Mouse (Mus musculus): ENCODE data around the gene Celf2.
A peak's percentile ranks its signal among the peaks of the same experiment; 100 is the strongest.

The Celf2 gene

DNA sequence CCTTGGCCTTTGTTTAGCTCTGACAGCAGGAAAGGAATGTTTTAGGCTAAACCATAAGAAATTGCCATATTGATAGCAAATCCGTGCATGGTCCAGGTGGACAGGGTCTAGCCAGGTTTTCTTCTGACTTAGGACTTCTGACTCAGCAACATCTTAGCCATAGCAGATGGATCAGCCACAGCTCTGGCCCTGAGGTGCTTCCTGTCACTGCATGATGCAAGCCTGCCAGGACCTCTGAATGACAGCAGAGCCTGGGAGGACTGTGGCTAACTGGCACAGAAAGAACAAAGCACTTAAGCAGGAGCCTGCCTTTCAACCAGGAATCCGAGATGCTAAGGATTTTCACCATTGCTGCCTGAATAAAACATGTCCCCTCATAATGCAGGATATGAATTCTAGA is 507.4 kb downstream of the Celf2 start:
- DNase-seq: no peak

DNA sequence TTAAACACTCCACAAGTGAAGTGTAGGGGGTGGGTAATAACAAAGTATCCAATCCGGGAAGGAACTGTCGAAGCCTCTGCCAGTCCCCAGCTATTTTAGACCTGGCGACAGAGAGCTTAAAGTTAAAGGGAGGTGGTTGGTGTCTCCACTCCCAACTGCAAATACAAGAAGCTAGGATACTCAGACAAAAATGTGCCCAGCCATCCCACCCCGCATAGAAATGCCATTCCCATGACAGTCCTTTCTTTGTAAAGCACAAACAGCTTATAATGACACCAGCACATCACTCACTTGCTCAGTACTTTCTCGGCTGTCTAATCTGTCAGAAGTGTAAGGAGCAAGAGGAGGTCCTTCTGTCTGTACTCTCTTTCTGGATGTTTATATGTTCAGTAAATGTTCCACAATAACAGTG is 518.3 kb downstream of the Celf2 start:
- DNase-seq: no peak

DNA sequence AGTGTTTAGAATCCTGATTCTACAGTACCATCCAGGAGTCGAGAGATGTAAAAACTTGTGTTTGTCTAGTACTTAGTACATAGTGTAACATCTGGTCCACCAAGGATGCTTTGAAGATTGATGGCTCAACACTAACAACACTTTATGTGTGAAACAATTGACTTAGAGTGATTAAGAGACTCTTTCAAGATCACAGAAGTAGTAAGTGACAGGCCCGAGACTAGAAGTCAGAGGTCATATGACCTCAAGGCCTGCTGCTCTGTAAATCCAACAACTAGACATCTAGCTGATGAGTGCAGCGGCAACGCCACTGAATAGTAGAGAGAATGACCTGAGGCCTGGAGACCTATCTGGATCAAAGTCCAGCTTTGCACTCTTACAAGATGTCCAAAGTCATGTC is 523.7 kb downstream of the Celf2 start:
- DNase-seq: no peak

DNA sequence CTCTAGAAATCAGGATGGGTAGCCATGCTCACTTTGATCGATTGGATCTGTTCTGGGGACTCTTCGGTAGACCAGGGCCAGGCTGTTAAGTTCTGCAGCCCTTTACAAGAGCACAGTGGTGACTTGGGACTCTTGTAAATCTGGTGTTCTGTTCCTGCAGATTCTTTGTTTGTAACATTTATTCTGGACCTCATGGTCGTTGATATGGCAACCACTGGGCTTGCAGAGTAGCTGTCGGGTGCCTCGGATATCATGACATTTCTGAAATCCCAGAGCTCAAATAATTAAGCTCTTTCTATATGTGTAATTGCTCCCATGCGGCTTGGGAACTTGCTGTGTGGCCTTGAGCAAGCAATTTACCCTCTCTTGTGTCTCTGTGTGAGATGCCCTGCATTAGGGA is 525.5 kb downstream of the Celf2 start:
- no peak for DNase-seq

DNA sequence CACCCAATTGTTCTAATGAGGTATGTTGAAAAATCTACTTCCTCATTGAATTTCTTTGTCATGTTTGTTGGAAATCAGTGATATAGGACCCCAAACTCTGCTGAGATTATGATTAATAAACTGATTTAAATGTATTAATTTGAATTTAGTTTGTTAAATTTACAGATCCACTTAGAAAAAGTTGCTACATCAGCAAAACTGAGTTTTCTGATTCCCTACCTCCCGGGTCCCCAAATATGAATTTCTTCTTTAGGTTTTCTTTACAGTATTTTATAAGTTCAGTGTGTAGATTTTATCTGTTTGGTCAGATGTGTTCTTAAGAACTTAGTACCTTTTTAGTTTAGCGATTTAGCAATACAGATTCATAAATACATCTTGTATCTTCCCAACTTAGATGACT is 533.1 kb downstream of the Celf2 start:
- DNase-seq: no peak

DNA sequence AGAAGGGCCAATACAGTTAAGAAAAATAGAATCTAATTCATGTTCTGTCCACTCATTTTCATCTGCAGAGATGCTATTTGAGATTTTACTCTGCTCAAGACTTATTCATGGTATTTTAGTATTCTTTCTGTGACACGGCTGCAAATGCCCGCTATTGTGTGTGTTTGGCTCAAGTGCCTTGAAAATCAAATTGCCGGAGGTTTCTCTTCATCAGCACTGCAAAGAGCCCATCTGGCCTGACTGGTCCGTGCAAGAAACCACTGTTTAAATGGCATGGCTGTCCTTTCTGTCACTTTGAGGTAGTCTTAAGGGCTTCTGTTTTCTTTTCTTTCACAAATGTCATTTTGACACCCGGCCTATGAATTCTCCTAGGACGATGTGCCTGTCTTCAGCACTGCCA is 540.1 kb downstream of the Celf2 start:
- DNase-seq: no peak

DNA sequence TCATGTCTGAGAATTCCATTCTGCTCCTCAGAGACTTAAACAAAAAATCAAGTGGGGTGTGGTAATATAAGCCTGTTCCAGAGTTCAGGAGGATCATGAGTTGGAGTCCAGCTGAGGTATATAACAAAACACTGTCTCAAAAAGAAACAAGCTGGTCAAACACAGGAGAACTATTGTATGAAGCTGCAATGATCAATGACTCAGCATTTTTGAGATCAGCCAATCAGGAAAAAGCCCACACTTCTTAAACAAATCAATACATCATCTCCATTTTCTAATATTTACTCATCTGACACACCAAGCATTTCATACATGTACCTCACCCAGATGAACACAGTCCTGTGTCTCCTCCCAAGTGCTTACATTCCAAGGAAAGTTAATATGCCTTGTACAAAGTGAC is 544.1 kb downstream of the Celf2 start:
- DNase-seq: no peak

DNA sequence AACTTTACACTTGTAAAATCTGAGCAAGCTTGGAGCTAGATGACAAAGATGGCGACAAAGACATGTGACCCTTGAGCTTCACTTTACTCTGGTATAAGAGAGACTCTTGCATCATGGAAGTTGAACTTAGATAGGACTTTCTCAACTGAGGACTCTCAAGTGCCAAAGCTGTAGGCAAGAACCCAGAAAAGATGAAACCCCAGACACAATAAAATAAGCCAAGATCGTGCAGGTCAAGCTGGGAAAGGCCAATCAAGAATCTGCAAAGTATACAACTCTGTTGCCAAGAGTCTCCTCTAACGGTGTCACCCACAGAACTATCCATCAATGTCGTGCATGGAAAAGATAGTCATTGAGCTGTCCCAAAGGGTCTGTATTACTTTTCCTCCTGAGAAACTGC is 558.7 kb downstream of the Celf2 start:
- DNase-seq: no peak

DNA sequence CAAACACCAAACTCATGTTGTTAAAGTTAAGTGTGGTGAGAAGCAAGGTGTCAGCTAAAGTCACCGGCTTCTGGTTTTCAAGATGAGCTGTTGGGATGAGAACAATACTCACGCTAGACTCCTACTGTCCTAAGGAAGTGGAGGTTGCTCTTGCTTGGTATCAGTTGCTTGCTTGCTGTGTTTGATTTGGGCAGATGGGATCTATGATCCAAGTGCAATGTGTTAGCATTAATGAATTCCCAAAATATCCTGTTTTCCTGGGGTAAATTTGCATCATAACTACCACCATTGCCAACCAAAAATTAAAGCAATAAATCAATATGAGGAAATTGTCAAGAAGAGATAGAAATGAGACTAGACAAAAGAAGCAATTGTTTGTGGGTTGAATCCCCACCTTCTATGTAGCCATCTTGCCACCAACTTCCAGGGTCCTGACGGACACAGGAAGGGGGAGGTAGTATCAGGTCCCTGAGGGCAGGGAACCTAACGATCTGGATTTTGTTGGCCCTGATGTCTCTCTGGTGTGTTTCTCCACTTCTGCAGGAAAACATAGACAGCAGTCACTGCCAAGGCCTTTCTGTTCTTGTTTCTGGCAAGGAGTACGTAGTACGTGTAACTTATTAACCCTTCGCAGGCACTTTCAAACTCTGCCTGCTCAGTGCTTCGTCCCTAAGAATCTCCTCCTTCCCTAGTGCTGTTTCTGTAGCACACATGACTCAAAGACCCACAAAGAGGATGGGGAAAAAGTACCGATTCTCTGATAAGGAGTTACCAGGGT is 563.5 kb downstream of the Celf2 start:
- DNase-seq: peak; percentile 53

DNA sequence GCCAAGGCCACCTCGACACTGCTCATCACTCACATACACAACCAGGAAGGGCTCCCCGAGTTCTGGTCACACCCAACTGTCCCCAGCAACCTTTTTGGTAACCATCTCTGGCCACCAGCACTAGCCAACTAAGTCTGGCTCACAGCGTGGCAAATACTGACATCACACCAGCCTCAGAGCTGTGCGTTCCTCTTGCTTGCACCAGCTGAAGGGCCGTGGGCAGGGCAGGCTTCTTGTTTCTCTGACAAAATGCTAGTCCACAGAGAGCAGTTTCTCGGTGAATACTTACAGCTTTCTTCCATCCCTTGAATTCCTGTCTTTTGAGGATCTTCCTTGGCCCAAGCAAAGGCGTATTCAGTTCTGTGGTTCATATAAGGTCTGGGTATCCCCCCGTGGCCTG is 565.7 kb downstream of the Celf2 start:
- DNase-seq: no peak

DNA sequence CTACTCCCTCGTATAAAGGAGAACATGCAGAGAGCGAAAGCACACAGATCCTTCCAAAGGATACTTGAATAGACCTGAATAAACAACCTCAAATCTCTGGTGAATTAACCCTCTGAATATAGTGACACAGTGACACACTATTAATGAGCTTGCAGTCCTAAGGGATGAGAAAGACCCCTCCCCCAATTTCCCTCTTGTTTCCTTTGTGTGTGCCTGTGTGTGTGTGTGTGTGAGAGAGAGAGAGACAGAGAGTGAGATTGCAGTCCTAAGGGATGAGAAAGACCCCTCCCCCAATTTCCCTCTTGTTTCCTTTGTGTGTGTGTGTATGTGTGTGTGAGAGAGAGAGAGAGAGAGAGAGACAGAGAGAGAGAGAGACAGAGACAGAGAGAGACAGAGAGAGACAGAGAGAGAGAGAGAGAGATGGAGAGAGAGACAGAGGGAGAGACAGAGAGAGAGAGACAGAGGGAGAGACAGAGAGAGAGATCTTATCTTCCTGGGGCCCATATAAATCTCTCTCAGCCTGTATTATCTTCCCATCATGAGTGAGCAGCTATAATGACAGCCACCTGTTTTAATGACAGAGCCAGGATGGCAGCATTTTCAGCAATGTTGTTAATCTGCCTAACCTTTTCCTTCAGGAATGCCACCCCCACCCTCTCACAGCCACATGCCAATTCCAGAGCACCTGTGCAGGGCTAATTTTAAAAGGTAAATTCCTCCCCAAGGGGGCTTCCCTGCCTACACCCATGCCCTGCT is 566.5 kb downstream of the Celf2 start:
- DNase-seq: no peak

DNA sequence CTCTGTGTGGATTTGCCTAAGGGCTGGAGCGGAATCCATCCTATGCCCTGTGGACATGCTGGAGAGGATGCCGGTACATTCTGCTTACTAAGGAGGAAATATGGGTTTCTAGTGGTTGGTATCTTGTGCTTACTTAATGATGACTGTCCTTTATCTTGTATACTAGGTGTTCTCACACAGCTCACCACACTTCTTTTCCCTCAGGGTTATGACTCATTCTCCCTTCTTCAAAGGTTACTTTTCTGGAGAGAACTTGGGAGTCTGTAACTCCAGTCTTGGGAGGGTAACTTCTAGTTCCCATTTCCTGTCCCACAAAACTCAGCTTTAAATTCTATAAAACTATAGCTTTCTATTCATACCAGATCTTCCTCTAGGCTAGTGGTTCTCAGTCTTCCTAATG is 570.2 kb downstream of the Celf2 start:
- DNase-seq: no peak

DNA sequence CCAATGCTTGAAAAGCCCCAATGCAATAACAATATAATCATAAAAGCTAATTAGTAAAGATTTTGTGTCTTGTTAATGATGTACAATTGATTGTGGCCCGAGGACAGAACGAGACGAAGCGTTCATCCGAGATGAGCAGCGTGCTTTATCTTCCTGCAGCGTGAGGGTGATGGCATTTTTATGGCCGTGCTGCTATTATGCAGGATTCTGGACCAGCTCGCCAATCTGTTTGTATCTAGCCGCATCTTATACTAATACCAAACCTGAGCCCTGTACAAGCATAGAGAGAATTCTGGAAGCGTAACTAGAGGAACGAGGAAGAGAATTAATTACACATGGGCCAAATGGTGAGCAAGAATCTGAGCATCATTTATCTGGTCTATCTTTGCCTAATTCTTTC is 576.2 kb downstream of the Celf2 start:
- no peak for DNase-seq

DNA sequence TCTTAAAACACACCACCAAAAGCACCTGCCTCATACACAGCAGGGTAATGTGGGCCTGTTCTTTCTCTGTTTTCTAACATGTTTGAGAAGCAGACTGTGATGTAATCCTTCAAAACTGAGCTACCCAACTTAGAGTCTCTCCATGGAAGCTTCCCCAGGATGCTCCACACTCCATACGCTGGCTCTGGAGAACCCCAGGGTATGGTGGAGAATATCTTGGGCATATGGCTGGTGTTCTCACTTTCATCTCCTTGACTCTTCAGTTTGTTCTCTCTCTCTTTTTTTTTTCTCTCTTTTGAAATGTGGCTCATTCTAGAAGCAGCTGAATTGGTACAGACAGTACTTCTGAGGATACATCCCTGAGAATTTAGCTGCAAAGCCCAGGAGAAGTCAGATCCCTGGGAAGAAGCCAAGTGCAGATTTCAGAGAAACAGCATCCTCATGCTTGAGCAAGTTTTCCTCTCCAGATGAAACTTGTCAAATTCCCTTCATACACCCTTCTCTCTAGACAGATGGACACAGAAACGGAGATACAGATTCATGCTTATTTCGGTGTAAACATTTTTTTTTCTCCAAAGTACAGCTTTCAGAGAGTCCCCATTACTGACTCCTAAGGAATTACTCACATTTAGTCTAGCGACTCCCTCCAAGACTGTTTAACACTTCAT is 581.5 kb downstream of the Celf2 start:
- DNase-seq: peak; percentile 56

DNA sequence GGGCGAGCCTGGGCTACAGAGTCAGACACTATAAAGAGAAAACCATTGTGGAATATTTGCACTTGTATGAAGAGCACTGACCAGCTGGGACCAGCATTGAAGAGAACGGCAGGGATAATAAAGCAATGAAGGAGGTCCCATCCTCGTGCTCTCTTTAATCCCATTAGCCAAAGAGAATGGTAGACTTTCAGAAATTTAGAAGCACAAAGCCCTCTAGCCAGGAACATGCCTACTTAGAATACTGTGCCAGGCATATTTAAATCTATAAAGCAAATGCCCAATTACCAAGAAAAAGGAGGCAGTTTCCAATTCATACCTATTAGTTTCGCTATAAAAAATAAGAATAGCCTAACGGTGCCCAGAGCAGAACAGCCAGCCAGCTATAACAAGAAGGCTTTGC is 583.9 kb downstream of the Celf2 start:
- DNase-seq: no peak

DNA sequence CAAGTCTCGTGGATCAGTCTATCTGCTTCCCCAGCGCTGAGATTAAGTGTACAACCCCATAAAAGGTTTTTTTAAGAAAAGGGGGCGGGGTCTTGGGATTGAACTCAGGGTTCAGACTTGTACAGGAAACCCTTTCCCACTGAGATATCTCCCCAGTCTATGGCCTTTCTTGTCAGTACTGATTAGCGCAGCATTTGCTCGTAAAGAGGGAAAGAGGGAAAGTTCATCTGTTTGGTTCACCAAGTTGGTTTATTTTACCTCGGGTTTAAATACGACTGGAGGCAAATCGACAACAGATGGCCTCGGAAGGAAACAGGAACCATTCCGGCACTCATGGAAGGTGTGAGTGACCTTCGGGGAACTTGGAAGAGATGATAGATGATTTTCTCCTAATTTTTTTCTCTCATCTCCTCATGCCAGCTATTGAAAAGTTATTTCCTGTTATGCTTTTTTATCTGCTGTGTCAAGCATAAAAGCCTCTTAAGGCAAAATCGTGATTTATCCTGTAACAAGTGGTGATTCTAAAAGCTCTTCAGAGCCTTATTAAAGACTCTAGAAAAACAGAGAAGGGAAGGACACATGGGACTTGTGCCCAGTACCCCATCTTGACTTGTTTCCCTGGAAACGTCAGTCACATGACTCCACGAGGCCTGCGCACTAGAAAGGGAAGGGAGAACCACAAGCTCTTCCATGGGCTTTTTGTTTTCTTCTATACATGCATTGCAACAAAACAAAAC is 585.5 kb downstream of the Celf2 start:
- DNase-seq: no peak

DNA sequence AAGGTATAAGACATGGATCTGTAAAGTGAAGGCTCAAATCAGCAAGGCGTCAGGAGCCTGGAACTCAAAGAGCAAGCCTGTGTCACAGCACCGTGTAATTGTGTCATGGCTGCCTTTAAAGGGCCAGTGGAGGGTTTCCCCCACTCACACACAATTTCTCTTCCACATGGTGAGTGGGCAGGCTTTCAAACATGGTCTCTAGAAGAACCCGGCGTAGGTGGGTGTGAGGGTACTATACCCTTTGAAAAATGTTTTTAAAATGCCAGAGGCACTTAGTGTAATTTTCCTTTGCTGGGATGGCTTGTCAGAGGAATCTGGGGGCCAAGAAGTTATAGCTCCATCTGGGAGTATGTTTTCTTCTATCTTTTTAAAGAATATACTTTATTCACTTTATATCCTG is 594.0 kb downstream of the Celf2 start:
- no peak for DNase-seq

DNA sequence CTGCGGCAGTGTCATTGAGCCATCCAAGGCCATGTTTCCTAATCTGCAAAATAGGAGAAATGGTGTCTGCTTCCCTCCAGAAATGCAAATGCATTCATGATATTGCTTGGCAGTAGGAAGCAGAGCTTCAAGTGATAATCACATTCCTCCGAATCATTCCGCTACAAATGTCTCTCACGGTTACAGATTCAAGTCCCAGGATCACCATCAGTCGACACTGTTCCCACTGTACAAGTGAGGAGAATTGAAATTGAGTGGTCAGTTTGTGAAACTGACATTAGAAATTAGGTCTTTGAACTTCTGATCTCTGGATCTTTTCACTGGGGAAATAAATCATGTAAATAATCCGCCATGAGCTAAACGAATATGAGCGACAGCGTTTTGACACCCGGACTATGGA is 596.0 kb downstream of the Celf2 start:
- DNase-seq: no peak

DNA sequence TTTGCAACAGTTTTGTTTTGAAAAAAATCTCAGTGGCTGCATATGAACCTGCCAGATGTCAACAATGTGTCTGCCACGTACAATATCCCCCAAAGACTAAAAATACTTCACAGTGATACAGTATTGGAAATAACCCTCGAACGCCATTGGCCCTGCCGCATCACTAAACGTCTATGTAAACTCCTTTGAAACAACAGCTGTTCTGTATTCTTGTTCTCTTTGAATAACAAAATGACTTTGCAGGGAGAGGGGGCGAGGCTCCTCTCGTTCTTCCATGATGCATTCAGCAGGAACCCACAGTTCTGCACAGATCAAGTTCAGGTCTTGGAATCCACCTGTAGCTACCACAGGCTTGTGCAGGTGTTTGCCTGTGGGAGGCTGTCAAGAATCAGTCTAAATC is 597.4 kb downstream of the Celf2 start:
- peak; percentile 86 for DNase-seq

DNA sequence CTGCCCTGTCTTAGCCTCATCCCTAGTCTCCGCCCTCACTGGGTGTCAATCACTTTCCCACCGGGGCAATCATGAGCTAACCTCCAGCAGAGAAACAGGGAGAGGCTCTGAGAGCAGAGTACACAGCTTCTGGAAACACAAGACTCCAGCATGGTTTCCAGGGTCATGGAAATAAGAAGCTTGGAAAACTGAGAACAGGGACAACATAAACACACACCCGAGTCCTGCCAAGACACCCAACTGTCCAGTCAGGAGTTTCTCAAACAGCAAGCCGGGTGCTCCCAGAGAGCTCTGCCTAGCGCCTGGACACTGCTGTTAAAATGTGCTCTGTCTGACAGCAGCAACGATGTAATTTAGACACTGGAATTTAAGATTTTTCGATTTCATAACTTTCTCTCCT is 599.4 kb downstream of the Celf2 start:
- no peak for DNase-seq

DNA sequence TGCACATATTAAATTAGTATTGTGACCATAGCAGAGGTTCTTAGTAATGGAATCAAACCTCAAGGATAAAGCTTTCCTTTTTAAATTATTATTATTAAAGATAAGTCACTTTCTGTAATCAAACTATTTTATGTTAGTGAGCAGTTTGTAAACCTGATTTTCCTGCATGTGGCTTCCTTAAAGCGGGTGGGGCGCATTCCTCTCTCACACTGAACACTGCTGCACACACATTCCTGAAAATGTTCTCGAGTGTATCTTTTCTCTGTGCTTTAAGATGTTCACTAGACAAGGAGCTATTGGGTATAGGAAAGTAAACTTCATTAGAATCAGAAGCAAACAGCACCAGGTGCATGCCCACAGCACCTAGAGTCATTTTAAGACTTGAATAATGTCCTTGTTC is 605.0 kb downstream of the Celf2 start:
- no peak for DNase-seq

DNA sequence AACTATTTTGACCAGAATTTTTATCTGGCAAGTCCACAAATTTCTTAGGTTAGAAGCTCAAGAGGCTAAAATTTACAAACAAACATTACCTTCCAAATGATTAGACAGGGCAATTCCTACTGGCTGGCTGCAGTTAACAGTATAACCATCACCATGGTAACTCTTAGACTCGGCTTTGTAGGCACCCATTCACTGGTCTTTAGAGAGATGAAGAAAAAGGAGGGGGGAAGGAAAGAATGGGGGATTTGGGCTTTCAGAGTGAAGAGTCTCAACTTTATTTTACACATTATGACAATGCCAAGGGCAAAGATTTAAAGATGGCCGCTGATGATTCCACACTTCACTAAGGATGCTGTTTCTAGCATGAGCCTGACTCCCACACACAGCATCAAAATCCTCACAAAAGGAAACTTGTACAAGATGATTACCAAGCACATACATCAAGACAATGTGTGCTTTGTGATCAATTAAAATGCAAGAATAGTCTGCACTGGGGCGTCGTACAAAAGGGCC is 606.1 kb downstream of the Celf2 start:
- DNase-seq: no peak

DNA sequence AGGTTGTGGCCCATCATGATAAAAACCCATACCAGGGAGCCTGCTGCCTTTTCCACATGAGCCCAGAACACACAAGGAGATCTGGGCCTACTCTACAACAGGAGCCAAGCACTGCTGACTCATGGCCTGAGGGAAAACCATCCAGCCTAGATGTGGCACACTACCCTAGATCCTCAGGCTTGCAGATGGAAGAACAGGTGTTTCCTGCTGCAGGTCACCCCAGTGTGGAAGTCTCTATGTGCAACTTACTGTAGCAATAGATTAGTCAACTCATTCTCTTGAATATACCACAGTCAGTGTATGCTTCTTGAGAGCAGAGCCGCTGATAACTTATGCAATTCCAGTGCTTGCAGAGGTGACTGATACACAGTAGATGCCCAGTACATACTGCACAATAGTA is 612.5 kb downstream of the Celf2 start:
- no peak for DNase-seq

All from layer of hippocampus, adult 9-11 months (tissue).